Mouse (Mus musculus) small intestine, adult 2 months (tissue): ENCODE data around the gene Ass1.

Experiments
- CTCF ChIP-seq: fragments of 200-500 bp; IDR thresholded peaks from 2 replicates; pipeline ENCODE4 v1.5.1; 2012; ENCODE audit warnings: low read depth, mild to moderate bottlenecking, control low read depth, inconsistent platforms, low read length, moderate library complexity, mixed read lengths; ENCODE audit not compliant: insufficient replicate concordance, insufficient read length; ENCODE audit errors: extremely low read depth
- POLR2A ChIP-seq: fragments of 200-500 bp; IDR thresholded peaks from 2 replicates; pipeline ENCODE4 v1.6.1; 2012; ENCODE audit warnings: low read depth, mild to moderate bottlenecking, control low read depth, inconsistent platforms, low read length, moderate library complexity

- no peak for TF ChIP-seq POLR2A
- no peak for TF ChIP-seq CTCF
Measured at GRCm38 (mm10) chr2:31462051-31462450, 8.0 kb upstream of the Ass1 start.
